Mouse (Mus musculus) lung, adult 18-20 months (tissue): Measurements from ENCODE around the gene Pde4a.

Experiments
- DNase-seq, 2 experiments: peaks; one replicate each; pipeline ENCODE4 v3.0.0; 2022; ENCODE audit warnings: mixed read lengths in 2 of 2

Gene Pde4a

DNA sequence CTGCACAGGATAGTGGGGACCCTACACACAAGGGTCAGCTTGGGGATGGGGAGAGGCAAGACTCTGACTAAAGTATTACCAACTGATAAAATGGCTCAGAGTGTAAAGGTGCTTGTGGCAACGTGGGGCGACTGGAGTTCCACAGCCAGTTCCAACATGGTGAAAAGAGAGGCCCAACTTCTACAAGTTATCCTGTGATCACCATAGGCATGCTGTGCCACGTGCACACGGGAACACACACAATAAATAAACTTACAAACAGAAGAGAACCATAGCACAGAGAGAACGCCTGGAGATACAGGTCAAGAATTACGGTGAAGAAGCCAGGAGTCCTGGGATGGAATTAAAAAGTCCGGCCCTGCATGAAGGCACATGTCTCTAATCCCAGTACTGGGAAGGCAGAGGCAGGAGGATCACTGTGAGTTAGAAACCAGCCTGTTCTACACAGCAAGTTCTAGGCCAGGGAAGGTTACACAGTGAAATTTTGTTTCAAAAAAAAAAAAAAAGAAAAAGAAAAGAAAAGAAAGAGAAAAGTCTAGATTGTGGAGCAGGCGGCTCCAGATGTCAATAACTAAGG lies 16.3 kb upstream of the Pde4a start:
- no peak for DNase-seq

DNA sequence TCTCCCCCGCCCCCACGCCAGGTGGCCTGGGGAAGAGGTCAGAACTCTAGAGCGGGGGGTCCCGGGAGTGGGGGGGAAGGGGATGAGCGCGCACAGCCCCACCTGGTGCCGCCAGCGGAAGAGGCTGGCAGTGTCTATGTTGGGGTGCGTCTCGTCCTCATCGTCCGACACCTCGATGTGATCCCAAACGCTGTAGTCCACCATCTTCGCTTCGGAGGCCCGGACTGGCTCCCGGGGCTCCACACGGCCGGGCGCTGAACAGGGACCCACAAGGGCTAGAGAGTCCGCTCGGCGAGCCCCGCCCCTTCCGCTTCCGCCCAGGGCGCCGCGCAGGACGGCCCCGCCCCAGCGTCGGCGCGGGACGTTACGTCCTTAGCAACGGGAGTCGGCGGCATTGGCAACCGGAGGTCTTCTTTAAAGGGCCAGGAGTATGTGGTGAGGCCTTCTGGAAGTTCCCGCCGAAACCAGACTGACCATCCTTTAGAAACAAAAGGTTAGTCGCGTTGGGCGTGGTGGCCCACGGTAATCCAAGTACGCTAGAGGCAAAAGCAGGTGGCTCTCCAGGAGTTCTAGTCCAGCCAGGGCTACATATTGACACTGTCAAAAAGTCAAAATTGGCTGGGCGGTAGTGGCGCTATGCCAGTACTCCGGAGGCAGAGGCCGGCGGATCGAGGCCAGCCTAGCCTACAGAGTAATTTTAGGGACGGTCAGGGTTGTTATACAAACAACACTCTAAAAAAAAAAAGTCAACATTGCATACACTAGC lies 15.7 kb upstream of the Pde4a start, which contains the start of gene Cdc37:
TSS of gene Cdc37 (minus strand) at position 329 of the 766 bp plus-strand sequence.
- DNase-seq = peak; percentile 92 to 94

DNA sequence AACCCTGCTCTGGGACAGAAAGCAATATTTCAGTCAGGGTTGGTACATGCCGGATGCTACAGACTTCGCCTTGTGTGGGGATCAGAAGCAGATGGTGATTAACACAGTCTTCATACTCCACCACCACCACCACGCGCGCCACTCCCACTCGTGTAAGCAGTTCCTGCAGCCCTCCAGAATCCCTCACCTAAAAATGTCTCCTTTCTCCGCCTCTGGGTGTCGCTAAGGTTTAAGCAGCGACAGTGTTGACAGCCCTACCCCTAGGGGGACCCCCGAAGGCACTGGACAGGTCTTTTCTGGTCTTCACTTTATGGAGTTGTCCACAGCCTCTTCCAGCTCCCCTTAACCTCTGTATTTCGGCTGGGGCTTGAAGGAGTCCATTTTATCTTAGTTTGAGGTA lies 12.8 kb upstream of the Pde4a start:
- peak; percentile 45 to 67 for DNase-seq

DNA sequence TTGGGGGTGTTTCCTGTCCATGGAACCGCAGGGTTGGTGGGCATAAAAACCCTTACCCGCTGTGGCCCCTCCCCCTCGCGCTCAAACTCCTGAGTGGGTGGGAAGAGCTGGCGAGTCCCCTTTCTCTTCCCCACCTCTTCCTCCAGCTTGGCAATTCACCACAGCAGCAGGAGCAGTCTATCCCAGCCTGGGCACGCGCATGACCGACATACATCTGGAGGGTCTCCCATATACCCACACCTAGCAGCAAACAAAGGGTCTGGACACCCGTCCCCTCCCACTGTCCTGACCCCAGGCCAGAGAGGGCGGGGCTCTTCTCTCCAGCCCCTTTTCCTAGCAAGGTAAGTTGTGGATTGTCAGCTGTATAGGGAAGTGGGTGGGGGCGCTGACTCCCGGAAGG lies 12.2 kb upstream of the Pde4a start:
- no peak for DNase-seq

DNA sequence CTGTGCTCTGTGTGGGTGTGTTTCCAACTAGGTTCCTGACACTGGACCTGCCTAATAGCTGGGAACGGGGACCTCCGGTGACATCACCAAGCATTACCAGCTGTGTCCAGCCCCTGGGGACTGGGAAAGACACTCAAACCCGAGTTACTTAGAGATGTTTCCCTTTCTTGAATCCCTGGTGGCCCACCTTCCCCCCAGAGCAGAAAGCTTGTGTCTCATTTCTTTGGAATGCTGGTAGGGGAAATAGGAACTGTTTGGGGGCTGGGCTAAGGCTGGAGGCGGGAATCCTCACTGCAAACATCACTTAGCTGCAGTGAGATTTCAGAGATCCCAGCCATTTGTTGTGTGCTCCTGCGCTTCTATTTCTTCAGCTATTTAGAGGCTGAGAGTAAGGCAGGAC lies 11.7 kb upstream of the Pde4a start:
- DNase-seq = no peak

DNA sequence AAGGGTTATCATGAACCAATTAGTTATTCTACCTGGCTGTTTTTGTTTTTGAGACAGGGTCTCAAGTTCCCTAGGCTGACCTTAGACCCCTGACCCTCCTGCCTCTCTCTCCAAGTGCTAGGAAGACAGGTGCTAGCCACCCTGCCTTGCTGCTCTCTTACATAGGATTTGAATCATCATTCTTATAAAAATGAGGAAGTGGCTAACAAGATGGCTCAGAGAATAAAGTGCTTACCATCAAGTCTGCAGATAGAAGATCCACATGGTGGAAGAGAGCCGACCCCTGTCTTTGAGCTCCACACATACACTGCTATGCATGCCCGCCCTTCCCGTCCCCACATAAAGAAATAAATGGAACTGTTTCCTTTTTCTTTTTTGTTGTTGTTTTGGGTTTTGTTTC lies 10.7 kb upstream of the Pde4a start:
- no peak for DNase-seq

DNA sequence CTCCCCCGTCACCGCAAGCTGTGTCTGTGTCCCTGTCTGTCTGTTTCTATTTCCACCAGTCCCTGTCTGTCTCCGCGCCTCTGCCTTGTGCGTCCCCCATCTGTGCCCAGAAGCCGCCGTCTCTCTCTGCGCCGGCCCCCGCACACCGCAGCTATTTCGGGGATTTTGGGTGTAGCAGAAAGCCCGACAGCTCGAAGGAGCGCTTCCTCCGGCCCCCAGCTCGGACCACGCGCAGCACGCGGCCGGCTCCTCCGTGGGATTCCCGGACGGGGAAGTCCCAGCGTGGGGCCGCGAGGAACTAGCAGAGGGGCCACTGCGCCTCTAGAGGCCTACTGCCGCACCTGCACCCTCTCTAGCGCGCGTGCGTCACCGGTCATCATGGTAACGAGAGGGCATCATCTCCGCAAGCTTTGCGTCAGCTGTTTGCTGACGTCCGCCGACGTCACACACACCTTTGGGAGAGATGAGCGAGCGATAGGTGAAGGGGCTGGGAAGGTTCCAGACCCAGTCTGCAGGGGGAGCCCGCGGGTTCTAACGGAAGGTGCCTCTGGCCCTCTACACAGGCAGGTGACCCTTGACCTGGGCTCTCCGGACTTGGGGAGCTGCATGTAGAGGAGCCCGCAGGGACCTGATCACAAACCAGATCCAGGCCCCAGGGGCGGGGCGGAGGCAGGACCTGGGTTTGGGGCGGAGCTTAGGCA lies 4.2 kb upstream of the Pde4a start:
- peak; percentile 85 to 91 for DNase-seq

DNA sequence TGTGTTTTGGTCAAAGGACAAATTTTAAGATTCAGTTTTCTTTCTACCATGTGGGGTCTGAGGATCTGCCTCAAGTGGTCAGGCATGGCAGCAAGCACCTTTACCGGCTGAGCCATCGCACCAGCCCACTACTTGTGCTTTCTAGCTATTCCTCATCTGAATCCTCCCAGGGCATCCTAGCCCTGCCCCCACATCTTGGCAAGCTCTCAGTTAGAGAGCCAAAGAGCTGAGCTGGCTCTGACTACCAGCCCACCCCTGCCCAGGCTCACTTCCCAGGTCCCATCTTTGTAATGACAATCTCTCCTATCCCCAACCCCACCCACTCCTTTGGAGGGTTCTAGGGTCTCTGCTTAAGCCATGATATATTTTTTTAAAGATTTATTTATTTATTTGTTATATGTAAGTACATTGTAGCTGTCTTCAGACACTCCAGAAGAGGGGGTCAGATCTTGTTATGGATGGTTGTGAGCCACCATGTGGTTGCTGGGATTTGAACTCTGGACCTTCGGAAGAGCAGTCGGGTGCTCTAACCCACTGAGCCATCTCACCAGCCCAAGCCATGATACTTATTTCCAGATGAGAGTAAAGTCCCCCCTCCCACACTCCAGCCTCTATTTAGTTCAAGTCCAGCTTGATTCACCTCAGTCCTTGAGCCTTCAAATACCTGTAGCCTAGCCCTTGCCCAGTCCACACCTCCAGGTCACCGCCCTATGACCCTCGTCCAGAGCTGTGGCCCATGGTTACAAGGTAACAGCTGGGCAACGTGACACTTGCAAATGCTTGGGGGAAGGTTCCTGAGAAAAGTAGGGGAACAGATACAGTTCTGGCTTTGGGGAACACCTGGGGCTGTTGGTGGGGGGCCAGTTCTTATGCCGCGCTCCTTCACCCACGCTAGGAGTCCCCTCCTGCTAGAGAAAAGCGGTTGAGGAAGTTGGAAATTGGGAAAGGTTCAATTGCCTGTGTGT lies 2.1 kb upstream of the Pde4a start:
- DNase-seq = no peak

DNA sequence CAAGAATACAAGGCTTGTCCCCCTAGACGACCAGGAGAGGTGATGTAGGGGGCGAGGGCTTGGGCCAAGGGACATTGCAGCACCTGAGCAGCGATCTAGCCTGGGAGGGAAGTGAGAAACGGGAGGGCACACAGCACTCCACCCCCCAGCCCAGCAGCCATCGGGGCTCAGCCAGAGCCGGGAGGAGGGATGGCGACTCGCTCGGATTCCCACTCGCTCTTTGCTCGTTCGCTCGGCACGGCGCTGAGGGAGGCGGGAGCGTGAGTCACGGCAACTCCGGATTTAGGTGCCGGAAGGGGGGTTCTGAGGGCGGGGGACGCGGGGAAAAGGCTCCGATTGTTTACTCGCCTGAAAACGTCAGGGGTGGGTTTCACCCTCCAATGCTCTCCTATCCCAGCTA lies 1.4 kb upstream of the Pde4a start:
- no peak for DNase-seq

DNA sequence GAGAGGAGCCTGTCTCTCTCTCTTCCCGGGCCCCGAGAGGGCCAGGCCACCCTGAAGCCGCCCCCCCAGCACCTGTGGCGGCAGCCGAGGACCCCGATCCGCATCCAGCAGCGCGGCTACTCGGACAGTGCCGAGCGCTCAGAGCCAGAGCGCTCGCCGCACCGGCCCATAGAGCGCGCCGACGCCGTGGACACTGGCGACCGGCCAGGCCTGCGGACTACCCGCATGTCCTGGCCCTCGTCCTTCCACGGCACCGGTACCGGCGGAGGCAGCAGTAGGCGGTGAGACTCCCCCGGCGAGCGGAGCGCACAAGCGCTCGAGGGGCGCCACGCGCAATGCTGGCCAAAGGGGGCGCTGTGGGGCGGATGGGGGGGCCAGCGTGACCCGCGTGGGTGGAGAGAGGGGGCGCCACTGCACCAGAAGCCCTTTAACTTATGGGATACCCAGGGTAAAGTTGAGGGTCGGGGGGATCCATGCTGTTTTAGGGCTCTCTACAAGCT lies 488 bp downstream of the Pde4a start:
- no peak for DNase-seq

DNA sequence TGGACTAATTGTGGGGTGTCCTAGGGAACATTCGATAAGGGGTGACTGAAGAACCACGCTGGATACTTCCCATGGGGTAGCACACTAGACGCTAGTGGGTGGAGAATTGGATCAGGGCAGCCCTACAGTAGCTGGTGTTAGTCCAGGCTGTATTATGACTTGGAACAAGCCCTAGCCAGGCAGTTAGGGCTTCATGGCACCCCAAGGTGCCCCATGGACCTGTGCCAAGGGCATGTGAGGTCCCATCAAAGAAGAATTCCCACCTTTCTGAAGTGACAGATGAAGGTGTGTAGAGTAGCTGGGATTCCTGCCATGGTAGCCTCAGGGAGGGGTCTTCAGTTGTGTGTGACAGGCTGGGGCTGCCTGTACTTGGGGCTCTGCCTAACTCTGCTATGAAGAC lies 1.0 kb downstream of the Pde4a start:
- no peak for DNase-seq

DNA sequence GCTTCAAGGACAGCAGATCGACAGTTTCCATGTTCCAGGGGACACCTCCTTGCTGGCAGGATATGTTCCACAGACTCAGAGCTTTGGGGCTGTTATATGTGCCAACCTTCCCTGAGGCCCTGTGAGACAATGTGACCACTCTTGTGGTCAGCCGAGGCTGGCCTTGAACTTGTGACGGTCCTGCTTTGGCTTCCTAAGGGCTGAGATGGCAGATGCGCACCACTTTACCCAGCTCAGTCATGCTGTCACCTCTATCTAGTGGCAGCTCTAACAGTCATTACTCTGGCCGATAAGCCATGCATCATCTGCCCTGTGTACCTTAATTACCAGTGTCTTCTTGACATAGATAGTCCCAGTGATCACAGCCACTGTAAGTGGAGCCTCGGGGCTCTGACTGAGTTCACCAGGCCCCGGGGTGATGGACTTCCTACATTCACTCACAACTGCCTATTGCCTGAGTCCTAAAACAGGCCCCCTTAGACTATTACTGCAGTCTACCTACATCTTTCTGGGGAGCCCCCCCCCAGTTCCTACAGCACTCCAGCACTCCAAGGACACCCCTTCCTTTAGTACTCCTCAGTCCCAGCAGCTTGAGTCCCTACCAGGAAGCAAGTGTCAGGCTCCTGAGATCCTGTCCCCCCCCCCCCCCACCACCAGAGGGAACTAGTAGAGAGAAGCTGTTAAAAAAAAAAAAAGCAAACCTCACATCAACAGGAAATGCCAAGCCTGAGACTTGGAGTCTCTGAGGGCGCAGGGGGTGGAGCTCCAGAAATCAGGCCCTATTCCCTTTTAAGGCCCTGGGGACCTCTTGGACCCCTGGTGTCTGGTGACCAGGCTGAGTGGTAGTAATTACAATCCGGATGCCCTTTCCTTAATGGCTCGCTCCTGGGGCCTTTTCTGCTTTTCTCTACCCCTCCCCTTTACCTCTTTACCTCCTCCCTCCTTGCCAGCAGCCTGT lies 1.9 kb downstream of the Pde4a start:
- peak; percentile 59 to 65 for DNase-seq

DNA sequence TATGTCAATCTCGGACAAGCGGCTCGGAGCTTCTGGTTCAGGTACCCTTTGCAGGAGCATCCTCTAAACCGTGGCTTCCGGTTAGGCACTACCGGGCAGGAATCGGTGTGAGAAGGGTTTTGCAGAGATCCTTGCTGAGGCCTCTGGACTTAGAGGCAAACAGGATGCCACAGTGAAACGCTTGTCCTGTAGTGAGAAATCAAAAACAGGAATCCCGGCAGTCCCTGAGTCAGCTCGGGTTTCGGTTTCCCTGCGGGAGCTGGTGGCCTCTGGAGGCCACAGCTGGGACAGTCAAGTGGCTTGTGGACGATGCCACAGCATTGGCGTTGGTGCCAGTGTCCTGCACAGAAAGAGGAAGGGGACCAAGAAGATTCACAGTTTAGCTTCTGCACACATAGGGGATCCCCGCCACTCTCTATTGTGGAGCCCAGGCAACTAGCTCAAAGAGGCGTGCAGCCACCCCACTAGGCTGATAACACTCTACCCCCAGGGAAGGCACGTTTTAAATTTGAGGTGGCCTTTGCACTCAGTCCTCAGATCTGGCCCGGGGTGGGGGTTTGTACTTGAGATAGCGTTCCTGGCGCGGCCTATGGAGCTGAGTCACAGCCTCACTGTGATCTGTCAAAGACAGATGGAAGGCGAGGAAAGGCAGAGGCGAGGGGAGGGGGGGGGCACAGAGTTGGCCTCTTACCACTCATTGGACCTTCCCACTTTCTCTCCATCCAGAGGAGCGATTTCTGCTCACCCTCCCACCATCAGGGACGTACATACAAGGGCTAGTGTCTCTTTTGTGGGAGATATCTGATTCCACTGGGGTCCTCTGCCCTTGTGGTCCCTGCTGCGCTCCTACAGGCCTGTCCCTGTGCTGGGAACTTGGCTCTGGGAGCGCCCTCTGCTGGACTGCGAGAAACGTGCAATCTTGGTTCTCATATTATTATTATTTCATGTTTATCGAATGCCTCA lies 2.9 kb downstream of the Pde4a start:
- DNase-seq = peak; percentile 74 to 81

DNA sequence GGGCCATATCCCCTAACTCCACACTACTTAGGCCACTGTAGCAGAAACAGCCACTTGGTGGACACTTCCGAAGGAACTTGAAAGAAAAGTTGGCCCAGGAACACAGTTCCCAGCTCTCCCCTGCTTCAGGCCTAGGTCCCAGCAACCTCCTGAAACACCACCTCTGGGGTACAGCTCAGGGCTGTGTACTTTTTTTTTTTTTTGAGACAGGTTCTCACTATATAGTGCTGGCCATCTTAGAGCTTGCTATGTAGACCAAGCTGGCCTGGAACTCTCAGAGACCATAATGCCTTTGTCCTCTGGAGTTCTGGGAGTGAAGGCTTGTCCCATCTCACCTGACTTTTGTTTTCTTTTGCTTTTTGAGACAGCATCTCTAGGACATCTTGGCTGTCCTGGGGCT lies 3.6 kb downstream of the Pde4a start:
- no peak for DNase-seq

DNA sequence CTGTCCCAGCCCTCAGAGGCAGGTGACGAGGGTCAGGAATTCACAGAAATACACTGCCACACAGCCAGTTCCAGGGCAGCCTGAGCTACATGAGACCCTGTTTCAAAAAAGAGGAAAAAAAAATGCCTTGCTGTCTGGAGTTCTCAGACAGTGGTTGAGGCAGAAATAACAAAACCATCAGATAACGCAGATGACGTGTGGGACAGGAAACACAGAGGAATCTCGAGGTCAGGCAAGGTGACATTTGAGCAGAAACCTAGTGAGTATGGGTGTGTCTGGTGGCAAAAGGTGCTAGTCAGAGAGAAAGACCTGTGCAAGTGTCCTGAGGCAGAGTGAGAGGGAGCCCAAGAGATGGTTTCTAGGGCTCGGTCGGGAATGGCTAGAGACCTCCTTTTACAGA lies 6.8 kb downstream of the Pde4a start:
- no peak for DNase-seq

DNA sequence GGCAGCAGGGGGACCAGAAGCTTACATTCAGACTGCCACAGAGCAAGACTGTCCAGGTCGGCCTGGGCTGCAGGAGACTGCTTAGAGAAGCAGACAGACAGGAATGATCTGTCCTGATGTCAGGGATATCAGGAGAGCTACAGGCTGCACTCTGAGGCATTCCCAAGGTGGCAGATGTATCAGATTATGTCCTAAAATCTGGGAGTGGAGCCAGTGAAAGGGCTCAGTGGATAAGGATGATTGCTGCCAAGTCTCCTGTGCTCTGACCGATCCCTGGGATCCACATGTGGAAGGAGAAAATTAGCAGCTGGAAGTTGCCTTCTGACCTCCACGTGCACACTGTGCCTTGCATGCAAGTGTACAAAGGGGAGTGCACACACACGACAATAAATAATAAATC lies 14.9 kb downstream of the Pde4a start:
- no peak for DNase-seq

DNA sequence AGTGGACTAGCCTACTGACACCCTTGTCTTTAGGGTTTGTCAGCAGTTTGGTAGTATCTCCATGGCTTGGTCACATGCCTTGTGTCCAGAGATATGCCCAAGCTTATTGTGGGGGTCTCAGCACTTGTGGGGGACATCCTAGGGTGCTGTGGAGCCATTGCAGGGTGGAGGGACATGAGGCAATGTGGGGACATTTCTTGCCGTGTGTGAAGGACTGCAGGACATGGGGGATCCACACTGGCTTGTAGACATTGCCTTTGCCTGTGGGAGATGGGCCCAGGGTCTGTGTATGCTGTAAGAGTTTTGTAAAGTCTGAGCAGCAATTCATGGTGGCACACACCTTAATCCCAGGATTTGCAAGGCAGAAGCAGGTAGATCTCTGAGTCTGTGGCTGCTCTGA lies 15.3 kb downstream of the Pde4a start:
- no peak for DNase-seq

DNA sequence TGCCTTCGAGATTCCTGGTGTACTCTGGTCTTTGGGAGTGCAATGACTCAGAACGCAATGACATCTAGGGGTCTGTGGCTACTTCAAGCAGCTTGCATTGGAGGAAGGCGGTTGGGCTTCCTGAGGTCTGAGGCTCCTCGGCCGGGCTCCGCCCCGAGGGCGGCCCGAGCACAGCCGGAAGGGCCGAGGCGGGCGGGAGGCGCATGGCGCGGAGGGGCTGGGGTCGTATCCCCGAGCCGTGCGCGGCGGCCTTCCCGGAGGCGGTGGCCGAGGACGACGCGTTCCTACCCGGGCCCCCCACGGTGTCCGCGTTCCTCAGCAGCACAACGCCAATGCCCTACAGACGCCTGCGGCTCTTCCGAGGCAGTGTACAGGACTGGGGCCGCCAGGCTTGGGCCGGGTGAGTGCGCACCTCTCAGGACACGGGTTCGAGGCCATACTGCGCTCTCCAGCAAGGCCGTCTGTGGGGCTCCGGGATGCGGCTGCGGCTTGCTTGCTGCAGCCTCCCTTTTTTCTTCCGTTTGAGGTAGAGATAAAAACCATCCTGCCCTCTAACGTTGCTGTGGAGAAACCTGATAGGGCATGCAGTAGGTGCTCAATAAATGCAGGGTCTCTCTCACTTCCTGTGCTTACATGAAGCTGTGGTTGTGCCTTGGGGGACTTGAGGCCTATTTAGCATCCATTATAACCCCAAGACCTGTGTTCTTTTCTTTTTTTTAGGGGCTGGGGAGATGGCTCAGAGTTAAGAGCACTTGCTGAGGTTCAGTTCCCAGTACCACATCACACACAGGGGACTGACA lies 16.1 kb downstream of the Pde4a start:
- peak in 1 of 2 experiments; percentile 52 for DNase-seq

DNA sequence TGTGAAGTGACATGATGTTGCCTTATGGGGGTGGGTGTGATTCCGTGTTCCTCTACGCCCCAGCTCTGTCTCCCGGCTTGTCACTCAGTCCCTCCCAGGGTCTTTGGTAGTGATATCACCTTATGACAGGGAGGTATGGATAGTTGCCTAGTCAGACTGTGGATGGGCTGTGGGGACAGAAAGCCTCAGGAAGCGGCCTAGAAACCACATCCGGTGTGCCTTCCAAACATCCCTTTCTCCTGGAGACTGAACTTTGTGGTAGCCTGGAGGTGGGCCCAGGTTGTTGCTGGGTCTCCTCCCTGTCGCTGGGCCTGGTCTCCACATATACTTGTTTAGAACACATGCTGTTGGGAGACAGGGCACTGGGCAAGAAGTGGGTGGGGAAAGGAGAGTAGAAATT lies 17.9 kb downstream of the Pde4a start:
- DNase-seq = no peak
